In the genomic region with DNA sequence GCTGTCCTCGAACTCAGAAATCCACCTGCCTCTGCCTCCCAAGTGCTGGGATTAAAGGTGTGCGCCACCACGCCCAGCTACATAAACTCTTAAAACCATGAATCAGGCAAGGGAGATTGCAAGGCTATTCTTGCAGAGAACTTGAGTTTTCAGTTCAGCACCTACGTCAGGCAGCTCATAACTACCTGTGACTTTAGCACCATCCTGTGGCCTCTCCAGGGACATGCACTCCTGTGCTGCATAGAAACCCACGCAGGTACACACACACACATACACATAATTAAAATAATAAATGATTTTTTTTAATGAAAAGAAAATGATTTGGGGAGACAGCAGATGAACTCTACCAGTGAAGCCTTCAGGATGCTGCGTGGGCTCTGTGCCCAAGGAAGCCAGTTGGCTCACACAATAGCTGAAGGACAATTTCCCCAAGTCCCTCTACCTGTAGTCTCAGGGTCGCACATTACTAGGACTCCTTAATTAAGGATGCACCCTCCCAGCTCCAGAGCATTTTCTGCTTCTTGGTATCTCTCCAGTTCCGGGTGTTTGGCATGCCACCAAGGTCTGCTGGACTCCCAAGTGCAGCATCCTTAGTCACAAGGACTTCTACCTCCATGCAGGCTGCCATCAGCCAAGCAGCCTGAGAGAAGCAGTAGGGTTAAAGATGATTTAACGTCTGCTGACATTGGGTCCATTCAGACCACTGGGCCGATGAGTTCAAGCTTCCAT, we compare ENCODE assay signal across 16 mouse cellular contexts. TPM values are rescaled to one million over a fixed set of nuclear protein-coding genes. Genes with fewer than 3 reads are reported as not detected.
DNase-seq lines count a peak whose midpoint lies in the region.
"Had no signal": no experiment of that assay in that cellular context is flagged by ENCODE, and none has a peak within 500 bp of the region (broad histone marks: within the 10 kb centered on the region; RNA-seq: fewer than 3 reads in every experiment).

No protein-coding gene starts in this region.

- no peak overlapping the region for H3K4me3 ChIP-seq in embryonic facial prominence, embryonic 10.5 days
- H3K4me3 ChIP-seq: embryonic facial prominence, embryonic 12.5 days; forebrain, embryonic 12.5 days; hindbrain, embryonic 10.5 days had no signal

- H3K27me3 ChIP-seq in embryonic facial prominence, embryonic 10.5 days (replicated peaks; ENCODE audit: low read depth, poor library complexity, severe bottlenecking) = no peaks in the 10 kb centered on the region
- H3K27me3 ChIP-seq: embryonic facial prominence, embryonic 12.5 days; forebrain, embryonic 12.5 days; Patski had no signal

- no peaks in the 10 kb centered on the region for H3K9me3 ChIP-seq in embryonic facial prominence, embryonic 10.5 days
- H3K9me3 ChIP-seq: embryonic facial prominence, embryonic 12.5 days; forebrain, embryonic 12.5 days; G1E; hindbrain, embryonic 10.5 days had no signal

- no peak overlapping the region for H3K27ac ChIP-seq in embryonic facial prominence, embryonic 10.5 days (replicated peaks)
- H3K27ac ChIP-seq: embryonic facial prominence, embryonic 12.5 days; forebrain, embryonic 12.5 days; hindbrain, embryonic 10.5 days; hindbrain, postnatal 0 days had no signal

- 91% methylated on average over 10 of the region's 10 CpGs for WGBS in embryonic facial prominence, embryonic 10.5 days

- intact Hi-C loops in heart, postnatal 36 days (cut with DNase I) = no loop called here

- no peaks in the 10 kb centered on the region for H3K4me1 ChIP-seq in embryonic facial prominence, embryonic 10.5 days
- H3K4me1 ChIP-seq: embryonic facial prominence, embryonic 12.5 days; forebrain, embryonic 12.5 days; hindbrain, embryonic 10.5 days had no signal

- peaks cover 82% of the 10 kb centered on the region for H3K36me3 ChIP-seq in embryonic facial prominence, embryonic 10.5 days (replicated peaks)

- DNase-seq in adrenal gland, adult 2 months = peak; percentile 41
- no peak for DNase-seq in adrenal gland, postnatal 4 days (ENCODE audit: low spot score in 2 of 2)
- DNase-seq in kidney, postnatal 10 days = peak; percentile 1
- DNase-seq in kidney, adult 18-20 months = no peak
- DNase-seq in R1 (ENCODE audit: low read depth, low spot score) = peak; percentile 65
- peak; percentile 6 for DNase-seq in embryonic facial prominence, embryonic 10.5 days (ENCODE audit: low spot score)
- no peak for DNase-seq in layer of hippocampus, postnatal 10 days (ENCODE audit: low spot score in 2 of 2)
- no peak for DNase-seq in heart, postnatal 36 days
- DNase-seq: gastrocnemius, postnatal 36 days; kidney, adult 11 months had no signal

RNA-seq across cellular contexts. Expression of a gene that starts 35.4 kb away (rescaled TPM):
- 10 to 100 TPM; 12.0 to 19.1 TPM for total RNA-seq in adrenal gland, adult 2 months (2021)
- polyA plus RNA-seq in adrenal gland, adult 2 months (2012; rRNA removed) = 16.5 and 17.2 TPM in 2 replicates
- total RNA-seq in adrenal gland, postnatal 4 days (2021) = 10 to 100 TPM; 22.8 to 25.8 TPM
- polyA plus RNA-seq in embryonic facial prominence, embryonic 10.5 days (2016; fragmentation: Nextera tagmentation; extraction: Ambion mirVana) = 12.2 and 12.7 TPM in 2 replicates
- 10 to 100 TPM; 24.6 to 26.5 TPM for total RNA-seq in layer of hippocampus, postnatal 10 days (2021)
- 1 to 10 TPM; 7.9 to 8.8 TPM for total RNA-seq in heart, postnatal 36 days (2021)

Comparison
In these comparisons a context has a peak if more than half of its experiments do, and no peak if none do; other contexts are left out.
1. DNase-seq: peak in adrenal gland, adult 2 months (single experiment), kidney, postnatal 10 days (single experiment), R1 (single experiment) and embryonic facial prominence, embryonic 10.5 days (single experiment); none in adrenal gland, postnatal 4 days (0 of 2), kidney, adult 18-20 months (single experiment), layer of hippocampus, postnatal 10 days (0 of 2) and heart, postnatal 36 days (0 of 2).